Mouse (Mus musculus): ENCODE results near the gene Ptcd2. TPM values are rescaled to one million over a fixed set of nuclear protein-coding genes. Genes with fewer than 3 reads are reported as not detected.
A peak's percentile ranks its signal among the peaks of the same experiment; 100 is the strongest.

Gene Ptcd2
- polyA plus RNA-seq, 1 experiment, result 27.2 TPM

DNA sequence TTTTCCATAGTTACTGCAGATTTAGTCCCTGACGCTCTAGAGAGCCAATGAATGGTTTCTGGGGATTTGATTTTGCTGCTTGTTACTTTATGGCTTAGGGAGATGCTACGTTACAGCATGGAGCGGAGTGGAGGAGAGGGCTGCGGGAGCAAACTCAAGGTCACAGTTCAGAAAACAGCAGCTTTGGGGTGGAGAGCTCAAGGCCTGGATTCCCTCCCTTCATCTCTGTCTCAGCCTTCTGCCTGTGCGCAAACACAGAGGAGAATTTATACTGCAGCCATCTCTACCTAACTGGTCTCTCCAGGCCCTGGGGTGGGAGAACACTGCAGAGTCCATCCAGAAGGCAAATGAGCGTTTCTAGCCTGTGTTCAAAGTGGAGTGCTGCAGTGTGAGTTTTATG, 10.6 kb upstream of the Ptcd2 start:
- H3K36me3 ChIP-seq (ENCODE audit: control insufficient read depth, insufficient read depth), result peaks cover 25% of the 10 kb centered on the region
- H3K79me3 ChIP-seq (ENCODE audit: low read depth), result peaks cover 5% of the 10 kb centered on the region
- no peak overlapping the region for H3ac ChIP-seq (ENCODE audit: control insufficient read depth, insufficient read length, low read depth)
- no peak overlapping the region for H3K4me3 ChIP-seq (ENCODE audit: insufficient read depth, poor library complexity, severe bottlenecking)
- H3K27me3 ChIP-seq (ENCODE audit: control insufficient read depth, insufficient read depth, insufficient read length), result no peaks in the 10 kb centered on the region
- H3K79me2 ChIP-seq (ENCODE audit: control insufficient read depth, insufficient read depth), result peaks cover 22% of the 10 kb centered on the region
- TF ChIP-seq MYOG (IDR thresholded peaks at IDR 0.05; ENCODE audit: control insufficient read depth, extremely low read depth, insufficient read length), result no peak
- TF ChIP-seq CEBPB (IDR thresholded peaks at IDR 0.05; ENCODE audit: low read depth), result no peak
- TF ChIP-seq MYOD1 (IDR thresholded peaks at IDR 0.05; ENCODE audit: control insufficient read depth, insufficient read length, low read depth), result no peak
- no peak for TF ChIP-seq MAX (IDR thresholded peaks at IDR 0.05)
- no peak for TF ChIP-seq CTCF (IDR thresholded peaks at IDR 0.05; ENCODE audit: control insufficient read depth, insufficient read depth, insufficient read length)
- no peak for TF ChIP-seq FOSL1 (IDR thresholded peaks at IDR 0.05; ENCODE audit: insufficient read depth, low read length, poor library complexity, severe bottlenecking)
- TF ChIP-seq USF1 (IDR thresholded peaks at IDR 0.05; ENCODE audit: low read depth), result no peak

DNA sequence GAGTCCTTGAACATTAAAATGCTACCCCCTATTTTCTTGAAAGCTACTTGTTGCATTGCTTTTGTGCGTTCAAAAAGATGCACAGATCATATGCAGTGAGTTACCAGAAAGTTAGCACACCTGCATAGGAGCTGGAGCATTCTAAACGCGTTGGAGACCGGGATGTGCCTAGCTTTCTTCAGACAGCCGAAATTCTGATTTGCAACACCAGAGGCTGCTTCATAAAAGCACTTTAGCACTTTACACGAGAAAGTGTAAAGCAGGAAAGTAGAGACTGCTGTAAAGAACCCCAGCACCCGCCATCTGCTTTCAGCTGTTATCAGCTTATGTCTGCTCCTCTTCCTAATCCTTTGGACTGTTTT, 9.0 kb upstream of the Ptcd2 start:
- peaks cover 22% of the 10 kb centered on the region for H3K79me2 ChIP-seq (ENCODE audit: control insufficient read depth, insufficient read depth)
- H3K27me3 ChIP-seq (ENCODE audit: control insufficient read depth, insufficient read depth, insufficient read length), result no peaks in the 10 kb centered on the region
- no peak overlapping the region for H3K4me3 ChIP-seq (ENCODE audit: insufficient read depth, poor library complexity, severe bottlenecking)
- H3K79me3 ChIP-seq (ENCODE audit: low read depth), result peaks cover 5% of the 10 kb centered on the region
- peaks cover 34% of the 10 kb centered on the region for H3K36me3 ChIP-seq (ENCODE audit: control insufficient read depth, insufficient read depth)
- TF ChIP-seq MAX (IDR thresholded peaks at IDR 0.05), result no peak
- peak overlapping the region; percentile 16 for H3ac ChIP-seq (ENCODE audit: control insufficient read depth, insufficient read length, low read depth)

DNA sequence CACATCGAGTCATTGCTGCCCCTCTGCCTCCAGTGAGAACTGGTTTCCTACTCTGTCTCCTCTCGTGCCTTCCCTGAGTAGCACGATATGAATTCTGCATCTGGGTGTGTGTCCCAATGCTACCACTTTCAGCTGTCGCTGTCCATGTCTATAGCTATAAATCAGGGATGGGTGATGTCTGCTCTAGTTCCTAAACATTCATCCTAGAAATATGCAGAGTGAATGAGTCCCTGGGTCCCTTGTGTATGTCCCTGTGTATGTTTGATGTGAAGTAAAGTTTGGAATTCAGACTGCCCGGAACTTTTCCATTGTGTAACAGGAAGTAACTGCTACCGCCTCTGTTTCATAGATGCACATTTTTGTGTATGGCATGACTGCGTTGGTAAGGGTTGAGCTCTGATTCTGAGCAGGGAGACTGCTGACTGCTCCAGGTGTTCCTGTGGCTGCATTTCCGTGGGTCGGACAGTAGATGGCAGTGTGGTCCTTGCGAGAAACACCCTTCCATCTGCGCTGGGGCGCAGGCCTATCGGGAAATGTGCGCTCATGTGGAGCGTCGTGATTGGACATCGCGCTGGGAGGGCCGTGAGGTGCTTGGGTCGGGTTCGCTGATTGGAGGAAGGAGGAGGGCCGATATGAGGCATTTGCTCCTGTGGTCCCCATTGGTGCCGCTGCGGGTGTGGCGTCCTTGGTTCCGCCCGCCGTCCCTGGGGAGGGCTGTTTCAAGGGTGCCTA, 8.4 kb upstream of the Ptcd2 start:
- Histone ChIP-seq H3ac (ENCODE audit: control insufficient read depth, insufficient read length, low read depth) (no peak overlapping the region), H3K4me3 (ENCODE audit: insufficient read depth, poor library complexity, severe bottlenecking) (no peak overlapping the region), H3K27me3 (ENCODE audit: control insufficient read depth, insufficient read depth, insufficient read length) (no peaks in the 10 kb centered on the region), H3K79me3 (ENCODE audit: low read depth) (peaks cover 5% of the 10 kb centered on the region), H3K36me3 (ENCODE audit: control insufficient read depth, insufficient read depth) (peaks cover 36% of the 10 kb centered on the region), H3K79me2 (ENCODE audit: control insufficient read depth, insufficient read depth) (peaks cover 22% of the 10 kb centered on the region)
- TF ChIP-seq USF1 (IDR thresholded peaks at IDR 0.05; ENCODE audit: low read depth) (no peak), CTCF (IDR thresholded peaks at IDR 0.05; ENCODE audit: control insufficient read depth, insufficient read depth, insufficient read length) (peak; percentile 88), MYOD1 (IDR thresholded peaks at IDR 0.05; ENCODE audit: control insufficient read depth, insufficient read length, low read depth) (peak; percentile 94), MAX (IDR thresholded peaks at IDR 0.05) (peak; percentile 30), CEBPB (IDR thresholded peaks at IDR 0.05; ENCODE audit: low read depth) (no peak), FOSL1 (IDR thresholded peaks at IDR 0.05; ENCODE audit: insufficient read depth, low read length, poor library complexity, severe bottlenecking) (no peak), MYOG (IDR thresholded peaks at IDR 0.05; ENCODE audit: control insufficient read depth, extremely low read depth, insufficient read length) (no peak)

DNA sequence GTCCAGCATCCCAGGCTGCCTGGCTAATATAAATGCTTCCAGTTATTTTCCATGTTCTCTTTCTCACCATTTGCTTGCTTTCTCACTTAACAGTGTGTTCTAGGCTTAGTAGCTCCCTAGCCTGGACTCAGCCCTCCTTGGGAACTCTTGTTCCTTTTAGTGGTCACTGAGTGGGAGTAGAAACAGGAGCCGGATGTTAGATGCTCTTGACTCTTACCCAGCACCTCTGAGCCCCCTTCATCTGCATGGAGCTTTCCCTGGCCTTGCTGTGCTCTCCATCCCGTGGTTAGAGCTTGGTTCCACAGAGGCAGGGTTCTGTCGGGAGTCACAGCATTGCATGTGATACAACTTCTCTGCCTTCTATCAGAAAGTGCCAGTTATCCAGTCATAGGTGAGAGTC, 7.1 kb upstream of the Ptcd2 start:
- TF ChIP-seq CTCF (IDR thresholded peaks at IDR 0.05; ENCODE audit: control insufficient read depth, insufficient read depth, insufficient read length) (no peak), FOSL1 (IDR thresholded peaks at IDR 0.05; ENCODE audit: insufficient read depth, low read length, poor library complexity, severe bottlenecking) (no peak), MYOG (IDR thresholded peaks at IDR 0.05; ENCODE audit: control insufficient read depth, extremely low read depth, insufficient read length) (no peak), CEBPB (IDR thresholded peaks at IDR 0.05; ENCODE audit: low read depth) (no peak), USF1 (IDR thresholded peaks at IDR 0.05; ENCODE audit: low read depth) (no peak), MYOD1 (IDR thresholded peaks at IDR 0.05; ENCODE audit: control insufficient read depth, insufficient read length, low read depth) (no peak), MAX (IDR thresholded peaks at IDR 0.05) (no peak)
- Histone ChIP-seq H3K79me2 (ENCODE audit: control insufficient read depth, insufficient read depth) (peaks cover 25% of the 10 kb centered on the region), H3K79me3 (ENCODE audit: low read depth) (peaks cover 10% of the 10 kb centered on the region), H3ac (ENCODE audit: control insufficient read depth, insufficient read length, low read depth) (no peak overlapping the region), H3K27me3 (ENCODE audit: control insufficient read depth, insufficient read depth, insufficient read length) (no peaks in the 10 kb centered on the region), H3K4me3 (ENCODE audit: insufficient read depth, poor library complexity, severe bottlenecking) (no peak overlapping the region), H3K36me3 (ENCODE audit: control insufficient read depth, insufficient read depth) (peaks cover 44% of the 10 kb centered on the region)

DNA sequence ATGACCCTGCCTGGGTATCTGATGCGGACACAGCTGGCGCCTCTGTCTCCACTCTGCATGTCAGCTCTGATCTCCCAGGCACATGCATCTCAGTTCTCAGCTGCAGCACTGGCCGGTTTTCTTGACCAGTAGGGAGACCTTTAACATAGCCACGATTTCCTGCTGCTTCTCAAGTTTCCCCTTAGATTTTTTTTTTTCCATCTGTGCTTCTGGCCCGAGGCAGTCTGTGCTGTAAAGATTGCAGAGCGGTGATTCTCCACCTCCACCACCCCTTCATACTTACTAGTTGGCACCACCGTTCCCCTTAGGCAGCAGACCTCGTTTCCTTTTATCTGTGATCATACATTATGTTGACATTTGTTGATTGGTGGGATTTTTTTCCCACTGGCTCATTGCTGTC, 6.7 kb upstream of the Ptcd2 start:
- H3K27me3 ChIP-seq (ENCODE audit: control insufficient read depth, insufficient read depth, insufficient read length), result no peaks in the 10 kb centered on the region
- H3K79me2 ChIP-seq (ENCODE audit: control insufficient read depth, insufficient read depth), result peaks cover 29% of the 10 kb centered on the region
- no peak overlapping the region for H3ac ChIP-seq (ENCODE audit: control insufficient read depth, insufficient read length, low read depth)
- H3K4me3 ChIP-seq (ENCODE audit: insufficient read depth, poor library complexity, severe bottlenecking), result no peak overlapping the region
- no peak for TF ChIP-seq MYOD1 (IDR thresholded peaks at IDR 0.05; ENCODE audit: control insufficient read depth, insufficient read length, low read depth)
- no peak for TF ChIP-seq MYOG (IDR thresholded peaks at IDR 0.05; ENCODE audit: control insufficient read depth, extremely low read depth, insufficient read length)
- peaks cover 46% of the 10 kb centered on the region for H3K36me3 ChIP-seq (ENCODE audit: control insufficient read depth, insufficient read depth)
- peaks cover 11% of the 10 kb centered on the region for H3K79me3 ChIP-seq (ENCODE audit: low read depth)

DNA sequence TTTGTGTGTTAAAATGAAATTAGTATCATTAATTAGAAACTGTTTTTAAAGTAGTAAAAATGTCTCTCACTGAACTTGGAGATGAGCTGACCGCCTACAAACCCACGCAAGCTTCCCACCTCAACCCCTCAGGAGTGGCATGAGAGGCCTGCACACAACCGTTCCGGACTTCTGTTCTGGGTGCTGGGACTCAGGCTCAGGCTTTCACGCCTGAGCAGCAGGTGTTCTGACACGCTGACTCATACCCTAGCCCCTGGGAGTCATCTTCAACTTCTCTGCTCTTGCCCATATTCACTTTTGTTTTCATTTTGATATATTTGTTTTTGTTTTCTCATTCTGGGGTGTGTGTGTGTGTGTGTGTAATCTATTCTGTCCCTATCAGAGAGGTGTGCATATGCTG, 5.5 kb upstream of the Ptcd2 start:
- TF ChIP-seq CTCF (IDR thresholded peaks at IDR 0.05; ENCODE audit: control insufficient read depth, insufficient read depth, insufficient read length) (no peak), MYOD1 (IDR thresholded peaks at IDR 0.05; ENCODE audit: control insufficient read depth, insufficient read length, low read depth) (peak; percentile 36)
- Histone ChIP-seq H3ac (ENCODE audit: control insufficient read depth, insufficient read length, low read depth) (no peak overlapping the region), H3K79me3 (ENCODE audit: low read depth) (peaks cover 23% of the 10 kb centered on the region), H3K36me3 (ENCODE audit: control insufficient read depth, insufficient read depth) (peaks cover 46% of the 10 kb centered on the region), H3K79me2 (ENCODE audit: control insufficient read depth, insufficient read depth) (peaks cover 32% of the 10 kb centered on the region), H3K4me3 (ENCODE audit: insufficient read depth, poor library complexity, severe bottlenecking) (no peak overlapping the region), H3K27me3 (ENCODE audit: control insufficient read depth, insufficient read depth, insufficient read length) (no peaks in the 10 kb centered on the region)
